Mouse (Mus musculus) megakaryocyte-erythroid progenitor cell, adult 5-6 weeks (primary cell): ENCODE data around the gene Gtpbp1. TPM values are rescaled to one million over a fixed set of nuclear protein-coding genes. Genes with fewer than 3 reads are reported as not detected.

Experiments used
- ATAC-seq: replicated peaks from 2 replicates; pipeline ENCODE4 v1.8.0; 2016; ENCODE audit warnings: mild to moderate bottlenecking, inconsistent platforms; ENCODE audit not compliant: severe bottlenecking, poor library complexity, low FRiP score, low TSS enrichment
- total RNA-seq, 2 experiments: library from RNA; stranded (forward) in 1 of 2; stranded (reverse) in 1 of 2; fragments of 200-1000, 215-1000 nt in 1 of 2; fragments of >200 nt in 1 of 2; fragmentation: Nextera tagmentation in 1 of 2; gene quantifications; 2 replicates each; pipeline ENCODE4 v1.2.3; 2014 to 2017

Gtpbp1 gene
- total RNA-seq, 2 experiments from 2014 or later: 79.3 to 126 TPM

DNA sequence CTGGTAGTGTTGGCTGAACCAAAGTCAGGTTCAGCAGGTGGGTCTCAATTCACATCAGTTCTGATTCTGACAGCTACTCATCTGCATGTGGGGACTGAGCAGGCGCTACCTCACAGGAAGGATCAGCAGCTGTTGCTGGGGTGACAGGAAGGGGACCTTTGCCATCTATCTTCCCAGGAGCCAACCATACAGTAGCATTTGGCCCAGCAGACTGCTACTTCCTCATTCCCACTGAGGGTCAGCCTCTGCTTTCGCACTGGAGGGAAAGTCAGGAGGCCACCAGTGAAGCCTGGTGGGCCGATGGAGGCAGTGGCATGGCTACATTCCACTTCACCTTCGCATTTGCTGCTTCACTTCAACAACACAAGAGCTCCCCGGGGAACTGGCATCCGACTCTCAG lies 77.7 kb downstream of the Gtpbp1 start:
- no peak for ATAC-seq

DNA sequence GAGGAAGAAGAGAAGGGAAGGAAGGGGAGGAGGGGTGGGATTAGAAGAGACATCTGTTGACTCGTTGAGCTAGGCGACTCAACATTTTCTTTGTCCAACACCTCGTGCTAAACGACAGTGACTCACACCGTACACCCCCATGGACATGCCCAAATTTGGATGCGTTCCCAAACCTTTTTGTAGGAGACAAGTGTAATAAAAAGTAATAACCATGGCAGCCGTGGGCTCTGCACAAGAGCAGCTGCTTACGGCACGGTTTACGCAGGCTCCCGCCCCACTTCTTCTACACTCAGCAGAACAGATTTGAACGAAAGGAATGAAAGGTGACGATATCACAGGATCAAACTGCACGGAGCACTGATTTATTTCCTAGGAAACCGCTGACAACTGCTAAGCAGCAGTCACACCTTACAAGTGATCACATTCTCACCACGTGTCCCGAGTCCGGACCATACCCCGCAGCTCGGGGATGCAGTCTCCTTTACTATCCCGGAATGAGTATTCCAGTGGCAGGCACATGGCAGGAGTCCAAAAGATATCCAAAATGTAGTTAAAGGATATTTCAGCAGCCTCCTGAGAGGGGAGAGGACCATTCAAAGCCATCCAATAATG lies 80.1 kb downstream of the Gtpbp1 start:
- no peak for ATAC-seq

Other genes with a start within 250 kb of the Gtpbp1 start
- 48.5 and 52.0 TPM in 2 replicates for gene Csnk1e, start 235.3 kb upstream of the Gtpbp1 start, total RNA-seq (2014; fragmentation: Nextera tagmentation)
- 30.5 and 40.8 TPM in 2 replicates for gene Csnk1e, start 235.3 kb upstream of the Gtpbp1 start, total RNA-seq (2017)
- gene Kcnj4, start 185.6 kb upstream of the Gtpbp1 start, total RNA-seq (2014; fragmentation: Nextera tagmentation): not detected in 2 replicates
- not detected in 2 replicates for gene Kcnj4, start 185.6 kb upstream of the Gtpbp1 start, total RNA-seq (2017)
- not detected in 2 replicates for gene Kdelr3, start 174.4 kb upstream of the Gtpbp1 start, total RNA-seq (2014; fragmentation: Nextera tagmentation)
- not detected in 2 replicates for gene Kdelr3, start 174.4 kb upstream of the Gtpbp1 start, total RNA-seq (2017)
- gene Ddx17, start 144.1 kb upstream of the Gtpbp1 start, total RNA-seq (2014; fragmentation: Nextera tagmentation): 157 and 184 TPM in 2 replicates
- 128 and 171 TPM in 2 replicates for gene Ddx17, start 144.1 kb upstream of the Gtpbp1 start, total RNA-seq (2017)
- gene Dmc1, start 85.7 kb upstream of the Gtpbp1 start, total RNA-seq (2014; fragmentation: Nextera tagmentation): not detected in 2 replicates
- 1.2 TPM in 1 of 2 replicates, not detected in the other for gene Dmc1, start 85.7 kb upstream of the Gtpbp1 start, total RNA-seq (2017)
- gene Fam227a, start 31.9 kb upstream of the Gtpbp1 start, total RNA-seq (2014; fragmentation: Nextera tagmentation): 1.1 and 11.4 TPM in 2 replicates
- gene Fam227a, start 31.9 kb upstream of the Gtpbp1 start, total RNA-seq (2017): 2.2 TPM in 1 of 2 replicates, not detected in the other
- gene Cby1, start 31.6 kb upstream of the Gtpbp1 start, total RNA-seq (2014; fragmentation: Nextera tagmentation): 18.3 and 32.9 TPM in 2 replicates
- gene Cby1, start 31.6 kb upstream of the Gtpbp1 start, total RNA-seq (2017): 57.0 and 65.7 TPM in 2 replicates
- 195 and 205 TPM in 2 replicates for gene Tomm22, start 20.0 kb upstream of the Gtpbp1 start, total RNA-seq (2014; fragmentation: Nextera tagmentation)
- gene Tomm22, start 20.0 kb upstream of the Gtpbp1 start, total RNA-seq (2017): 85.4 and 108 TPM in 2 replicates
- gene Josd1, start 2.9 kb upstream of the Gtpbp1 start, total RNA-seq (2014; fragmentation: Nextera tagmentation): 43.6 and 59.8 TPM in 2 replicates
- gene Josd1, start 2.9 kb upstream of the Gtpbp1 start, total RNA-seq (2017): 43.8 and 49.8 TPM in 2 replicates
- 9.9 and 11.8 TPM in 2 replicates for gene Sun2, start 51.7 kb downstream of the Gtpbp1 start, total RNA-seq (2014; fragmentation: Nextera tagmentation)
- 13.9 and 15.2 TPM in 2 replicates for gene Sun2, start 51.7 kb downstream of the Gtpbp1 start, total RNA-seq (2017)
- gene Dnal4, start 87.0 kb downstream of the Gtpbp1 start, total RNA-seq (2014; fragmentation: Nextera tagmentation): 13.2 and 13.5 TPM in 2 replicates
- gene Dnal4, start 87.0 kb downstream of the Gtpbp1 start, total RNA-seq (2017): 7.6 and 10.0 TPM in 2 replicates
- gene Nptxr, start 113.9 kb downstream of the Gtpbp1 start, total RNA-seq (2014; fragmentation: Nextera tagmentation): 1.2 TPM in 1 of 2 replicates, not detected in the other
- gene Nptxr, start 113.9 kb downstream of the Gtpbp1 start, total RNA-seq (2017): not detected in 2 replicates
- not detected in 2 replicates for gene Npcd, start 143.4 kb downstream of the Gtpbp1 start, total RNA-seq (2014; fragmentation: Nextera tagmentation)
- gene Npcd, start 143.4 kb downstream of the Gtpbp1 start, total RNA-seq (2017): not detected in 2 replicates
- 25.1 and 25.6 TPM in 2 replicates for gene Cbx6, start 143.8 kb downstream of the Gtpbp1 start, total RNA-seq (2014; fragmentation: Nextera tagmentation)
- 14.4 and 36.7 TPM in 2 replicates for gene Cbx6, start 143.8 kb downstream of the Gtpbp1 start, total RNA-seq (2017)
- 243 and 293 TPM in 2 replicates for gene Apobec3, start 200.8 kb downstream of the Gtpbp1 start, total RNA-seq (2014; fragmentation: Nextera tagmentation)
- gene Apobec3, start 200.8 kb downstream of the Gtpbp1 start, total RNA-seq (2017): 135 and 175 TPM in 2 replicates